Mouse (Mus musculus) kidney, adult 2 months (tissue): Measurements from ENCODE around the gene Prkcz.

Experiments
- CTCF ChIP-seq: fragments of 200-500 bp; conservative IDR thresholded peaks from 2 replicates; pipeline ENCODE4 v1.5.1; 2011; ENCODE audit warnings: low read depth, mild to moderate bottlenecking, control low read depth, low read length, moderate library complexity, mixed read lengths; ENCODE audit not compliant: insufficient read depth, insufficient read length
- POLR2A ChIP-seq: fragments of 200-500 bp; IDR thresholded peaks from one replicate; pipeline ENCODE4 v1.6.1; 2011; ENCODE audit warnings: low read depth, low read length, control low read depth

DNA sequence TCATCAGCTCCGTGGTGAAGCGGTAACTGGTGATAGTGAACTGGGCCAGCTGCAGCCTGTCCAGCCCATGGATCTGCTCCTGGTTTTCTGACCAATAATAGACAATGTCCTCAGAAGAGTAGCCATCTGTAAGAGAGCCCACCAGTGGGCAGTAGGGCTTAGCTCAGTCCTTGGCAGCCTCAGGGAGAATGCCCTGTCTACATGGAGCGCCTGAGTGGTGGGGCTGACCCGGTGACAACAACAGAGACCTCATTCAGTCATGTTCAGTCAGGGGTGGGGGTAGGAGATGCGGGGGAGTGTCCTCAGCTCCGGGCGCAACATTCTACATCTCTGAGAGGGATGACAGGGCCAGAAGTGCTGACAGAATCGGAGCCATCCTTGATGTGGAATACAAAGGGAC lies 26.0 kb upstream of the Prkcz start:
- TF ChIP-seq CTCF (no peak), POLR2A (no peak)
